Mouse (Mus musculus): Measurements from ENCODE around the gene Eef1a2. TPM values are rescaled to one million over a fixed set of nuclear protein-coding genes. Genes with fewer than 3 reads are reported as not detected.

Eef1a2 gene
- total RNA-seq, 2 experiments from 2014 or later: not detected

DNA sequence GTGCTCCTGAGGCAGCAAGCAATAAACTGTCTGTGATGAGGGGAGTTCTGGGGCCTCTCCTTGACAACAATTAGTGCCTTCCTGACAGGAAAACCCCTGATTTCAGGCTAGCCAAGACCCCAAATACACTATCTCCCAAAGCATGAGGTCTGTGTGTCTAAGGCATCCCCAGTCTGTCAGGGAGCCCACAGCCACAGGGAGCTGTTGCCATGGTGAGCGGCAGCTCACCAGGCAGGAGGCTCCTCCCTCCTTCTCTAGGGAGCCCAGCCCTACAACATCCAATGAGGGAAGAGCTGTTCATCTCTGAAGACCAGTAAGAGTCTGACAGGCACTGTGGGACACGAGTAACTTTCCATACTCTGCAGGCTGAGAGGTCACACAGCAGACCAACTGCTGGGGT lies 3.0 kb upstream of the Eef1a2 start:
- no peak for ATAC-seq (replicated peaks; ENCODE audit: low FRiP score, poor library complexity, severe bottlenecking)

DNA sequence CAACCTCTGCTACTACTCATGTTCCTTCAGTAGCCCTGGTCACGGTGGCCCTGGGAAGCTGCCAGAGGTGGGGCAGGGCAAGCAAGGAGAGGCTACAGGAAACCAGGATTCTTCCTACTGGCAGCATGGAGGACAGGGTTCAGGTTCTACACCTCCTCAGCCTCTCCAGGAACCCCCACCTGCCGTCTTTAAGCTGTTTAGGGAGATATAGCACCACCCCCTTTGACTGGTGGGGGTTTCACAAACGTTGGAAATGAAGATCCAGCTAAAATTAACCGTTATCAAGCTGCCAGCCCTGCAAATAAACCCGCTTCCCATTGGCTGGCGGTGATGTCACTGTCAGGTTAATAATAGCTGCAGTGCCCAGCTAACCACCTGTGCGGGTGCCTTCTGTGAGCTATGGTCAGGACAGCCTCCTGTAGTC lies 2.3 kb upstream of the Eef1a2 start:
- ATAC-seq (replicated peaks; ENCODE audit: low FRiP score, poor library complexity, severe bottlenecking): no peak

DNA sequence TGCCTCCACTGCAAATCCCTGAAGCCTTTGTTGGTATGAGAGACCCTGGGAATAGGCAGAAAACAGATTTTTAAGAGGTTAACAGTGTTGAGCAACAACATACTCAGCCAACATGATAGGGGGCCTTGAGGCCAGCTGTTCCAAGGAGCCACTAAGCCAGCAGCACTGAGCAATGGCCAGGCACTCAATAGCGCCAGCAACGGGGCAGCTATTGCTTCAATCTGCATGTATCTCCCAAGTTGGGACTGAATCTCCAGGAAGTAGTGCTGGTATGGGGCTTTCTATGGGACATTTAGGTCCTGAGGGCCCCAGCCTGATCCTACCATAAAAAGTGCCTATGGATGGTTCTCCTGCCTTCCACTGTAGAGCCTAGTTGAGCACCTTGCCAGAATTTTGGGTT lies 1.7 kb upstream of the Eef1a2 start:
- ATAC-seq (replicated peaks; ENCODE audit: low FRiP score, poor library complexity, severe bottlenecking): no peak

DNA sequence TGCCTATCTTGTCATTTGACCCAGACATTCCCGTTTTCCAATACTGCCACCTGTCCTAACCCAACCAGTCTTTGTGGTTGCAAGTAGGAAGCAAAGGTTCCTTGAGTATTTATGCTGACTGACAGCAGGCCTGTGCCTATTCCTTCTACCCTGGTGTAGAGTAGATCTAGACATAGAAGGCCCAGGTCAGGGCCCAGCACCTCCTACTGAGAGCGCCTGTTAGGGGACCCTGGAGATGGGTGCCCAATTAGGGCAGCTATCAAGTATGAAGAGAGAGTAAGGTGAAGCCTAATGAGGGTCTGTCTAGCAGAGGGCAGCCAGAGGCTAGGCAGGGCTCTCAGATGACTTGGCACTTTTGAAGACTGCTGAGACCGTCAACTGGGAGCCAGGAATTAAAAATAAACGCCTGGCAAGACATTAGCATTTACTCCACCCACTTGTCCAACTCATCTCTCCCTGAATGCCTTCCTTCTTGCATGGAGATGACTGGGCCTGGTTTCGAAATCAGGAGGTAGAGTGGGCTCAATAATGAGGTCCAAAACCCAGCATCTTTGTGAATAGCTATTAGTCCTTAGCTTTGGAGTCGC lies 995 bp upstream of the Eef1a2 start:
- no peak for ATAC-seq (replicated peaks; ENCODE audit: low FRiP score, poor library complexity, severe bottlenecking)

DNA sequence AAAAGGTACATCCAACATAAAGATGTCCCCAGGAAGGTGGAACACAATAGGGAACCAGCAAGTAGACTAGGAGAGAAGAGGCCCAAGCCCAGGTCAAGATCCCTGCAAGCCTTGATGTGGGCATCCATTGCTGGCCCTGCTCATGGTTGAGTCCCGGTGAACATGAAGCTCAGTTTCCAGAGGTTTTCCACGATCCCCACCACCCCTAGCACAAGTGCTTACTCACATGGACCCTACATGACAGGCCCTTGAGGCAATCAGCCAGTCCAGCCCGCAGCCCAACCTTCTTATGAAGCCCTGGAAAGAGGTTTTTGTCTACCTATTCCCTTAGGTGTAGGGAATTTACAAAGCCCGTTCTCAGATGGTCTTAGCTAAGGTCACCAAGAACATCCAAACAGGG lies 366 bp upstream of the Eef1a2 start:
- no peak for ATAC-seq (replicated peaks; ENCODE audit: low FRiP score, poor library complexity, severe bottlenecking)

DNA sequence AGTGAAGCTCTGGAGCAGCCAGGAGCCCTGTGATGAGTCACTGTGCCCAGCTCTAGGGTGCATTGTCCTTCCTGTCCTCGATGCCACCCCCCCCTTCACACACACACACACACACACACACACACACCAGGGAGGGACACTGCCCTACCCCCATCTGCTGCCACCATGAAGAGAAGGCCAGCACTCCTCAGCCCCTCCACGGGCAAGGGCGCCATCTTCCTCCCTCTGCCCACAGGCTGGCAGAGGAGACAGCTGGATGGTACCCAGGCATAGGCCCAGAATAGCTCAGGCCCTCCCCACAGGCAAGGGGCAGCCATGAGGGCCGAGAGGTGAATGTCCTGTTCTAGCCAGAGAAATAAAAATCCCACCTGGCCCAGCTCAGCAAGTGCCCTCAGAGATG lies 1.0 kb downstream of the Eef1a2 start:
- ATAC-seq (replicated peaks; ENCODE audit: low FRiP score, poor library complexity, severe bottlenecking): no peak

DNA sequence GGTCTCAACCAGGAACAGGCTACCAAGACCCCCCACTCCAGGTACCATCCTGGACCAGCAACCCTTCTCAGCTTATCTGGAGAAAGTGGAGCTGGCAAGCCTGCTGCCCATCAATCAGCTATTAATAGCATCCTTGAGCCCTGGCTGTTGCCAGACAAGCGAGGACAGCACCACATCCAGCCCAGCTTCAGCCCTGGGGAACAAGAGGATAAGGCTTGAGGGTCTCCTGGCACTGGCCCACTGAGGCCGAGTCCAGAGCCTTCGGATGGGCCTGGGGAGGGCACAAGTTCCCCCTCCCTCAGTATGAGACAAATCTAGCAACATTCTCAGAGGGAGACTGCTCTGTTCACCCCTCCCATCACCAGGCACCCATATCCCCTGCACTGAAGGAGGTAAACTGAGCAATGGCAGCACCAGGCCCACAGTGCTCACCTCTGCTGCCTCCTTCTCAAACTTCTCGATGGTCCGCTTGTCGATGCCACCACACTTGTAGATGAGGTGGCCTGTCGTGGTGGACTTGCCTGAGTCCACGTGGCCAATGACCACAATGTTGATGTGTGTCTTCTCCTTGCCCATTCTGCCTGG lies 1.9 kb downstream of the Eef1a2 start:
- ATAC-seq (replicated peaks; ENCODE audit: low FRiP score, poor library complexity, severe bottlenecking): no peak

DNA sequence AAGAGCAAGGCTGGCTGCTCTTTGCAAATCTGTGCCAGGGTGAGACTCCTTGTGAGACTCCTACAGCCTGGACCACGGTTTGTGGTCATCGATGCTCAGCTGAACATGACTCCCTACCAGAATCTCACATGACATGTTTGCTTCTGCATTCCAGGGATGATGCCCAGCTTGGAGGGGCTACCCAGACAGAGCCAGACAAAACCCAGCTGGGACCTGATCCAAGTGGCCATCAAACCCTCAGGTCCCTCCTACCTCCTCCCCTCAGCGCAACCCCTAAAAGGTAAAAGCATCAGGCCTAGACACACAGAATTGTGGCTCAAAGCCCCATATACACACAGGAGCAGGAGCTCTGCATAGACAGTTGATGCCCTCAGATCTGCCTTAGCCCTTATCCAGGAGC lies 2.5 kb downstream of the Eef1a2 start:
- ATAC-seq (replicated peaks; ENCODE audit: low FRiP score, poor library complexity, severe bottlenecking): no peak

DNA sequence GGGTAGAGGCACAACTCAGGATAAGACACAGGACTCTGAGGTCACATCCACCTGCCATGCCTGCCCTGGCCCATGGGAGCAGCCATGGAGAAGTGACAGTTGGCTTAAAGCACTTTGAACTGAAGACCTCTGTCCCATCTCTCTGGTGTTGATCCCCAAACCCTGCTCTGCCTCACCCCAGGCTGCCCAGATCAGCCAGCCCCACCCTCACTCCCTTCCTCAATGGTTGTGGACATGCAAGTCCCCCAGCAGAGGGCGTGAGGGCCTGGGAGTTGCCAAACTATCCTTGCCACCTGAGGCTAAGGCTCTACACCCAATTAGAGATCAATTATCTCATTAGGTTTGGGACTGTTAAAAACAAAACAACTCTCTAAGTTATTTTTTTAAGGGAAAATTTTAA lies 3.0 kb downstream of the Eef1a2 start:
- ATAC-seq (replicated peaks; ENCODE audit: low FRiP score, poor library complexity, severe bottlenecking): no peak

DNA sequence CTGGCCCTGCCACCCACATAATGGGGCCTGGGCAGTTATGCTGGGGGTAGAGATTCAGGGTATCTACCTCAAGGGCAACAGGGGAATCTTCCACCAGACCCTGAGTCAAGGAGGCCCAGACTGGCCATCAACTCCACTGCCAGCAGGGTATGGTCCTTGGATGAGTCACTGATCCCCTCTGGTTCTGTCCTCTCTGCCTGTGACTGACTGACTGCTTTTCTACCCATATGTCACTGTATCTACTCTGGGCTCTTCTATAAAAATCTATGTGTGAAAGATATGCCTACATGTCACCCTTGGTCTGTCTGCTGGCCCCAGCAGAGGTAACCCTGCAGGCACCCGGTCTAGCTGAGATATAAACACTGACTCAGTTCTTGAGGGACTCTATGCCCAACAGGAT lies 3.7 kb downstream of the Eef1a2 start:
- ATAC-seq (replicated peaks; ENCODE audit: low FRiP score, poor library complexity, severe bottlenecking): no peak

DNA sequence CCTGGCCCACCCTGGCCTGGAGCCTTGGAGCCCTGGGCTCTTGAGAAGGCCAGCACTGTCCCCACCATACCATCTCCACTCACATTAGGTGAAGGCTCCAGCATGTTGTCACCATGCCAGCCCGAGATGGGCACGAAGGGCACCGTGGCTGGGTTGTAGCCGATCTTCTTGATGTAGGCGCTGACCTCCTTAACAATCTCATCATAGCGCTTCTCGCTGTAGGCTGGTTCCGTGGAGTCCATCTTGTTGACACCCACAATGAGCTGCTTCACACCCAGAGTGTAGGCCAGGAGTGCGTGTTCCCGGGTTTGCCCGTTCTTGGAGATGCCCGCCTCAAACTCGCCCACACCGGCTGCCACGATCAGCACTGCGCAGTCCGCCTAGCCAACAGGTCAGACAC lies 4.1 kb downstream of the Eef1a2 start:
- ATAC-seq (replicated peaks; ENCODE audit: low FRiP score, poor library complexity, severe bottlenecking): no peak

DNA sequence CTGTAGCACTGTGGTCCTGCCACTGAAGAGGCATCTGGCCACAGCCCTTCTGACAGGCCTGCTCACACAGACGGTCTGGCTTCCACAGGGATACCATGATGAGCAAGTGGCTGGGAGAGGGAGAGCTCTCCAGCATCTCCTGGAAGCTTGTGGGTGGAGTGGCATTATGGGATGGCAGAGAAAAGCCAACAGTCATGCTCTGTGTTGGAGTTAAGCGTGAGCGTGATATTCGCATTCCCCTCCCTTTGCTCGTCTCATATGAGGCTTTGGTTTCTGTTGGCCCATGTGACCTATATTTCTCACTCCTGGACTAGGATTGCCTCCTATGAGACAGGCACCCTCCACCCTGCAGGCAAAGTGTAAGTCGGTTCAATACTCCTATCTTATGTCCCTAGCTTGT lies 6.5 kb downstream of the Eef1a2 start:
- no peak for ATAC-seq (replicated peaks; ENCODE audit: low FRiP score, poor library complexity, severe bottlenecking)

DNA sequence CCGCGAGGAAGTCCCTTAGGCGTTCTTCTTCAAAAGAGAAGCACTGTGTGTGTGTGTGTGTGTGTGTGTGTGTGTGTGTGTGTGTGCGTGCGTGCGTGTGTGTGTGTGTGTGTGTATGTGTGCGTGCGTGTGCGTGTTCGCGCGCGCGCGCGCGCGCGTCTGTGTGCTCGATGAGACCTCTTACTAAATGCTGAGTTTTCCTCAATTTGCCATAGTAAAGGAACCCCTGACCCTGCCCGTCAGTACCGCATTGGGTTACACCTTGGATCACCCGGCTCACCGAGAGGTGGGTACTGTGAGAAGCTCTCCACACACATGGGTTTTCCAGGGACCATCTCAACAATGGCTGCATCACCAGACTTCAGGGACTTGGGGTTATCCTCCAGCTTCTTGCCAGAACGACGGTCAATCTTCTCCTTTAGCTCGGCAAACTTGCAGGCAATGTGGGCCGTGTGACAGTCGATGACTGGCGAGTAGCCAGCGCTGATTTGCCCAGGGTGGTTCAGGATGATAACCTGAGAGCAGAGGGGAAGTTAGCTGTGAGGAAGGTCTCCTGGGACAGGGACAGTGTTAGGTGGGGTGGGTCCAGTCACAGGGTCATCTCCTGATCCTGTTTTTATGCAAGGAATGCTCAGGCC lies 8.4 kb downstream of the Eef1a2 start:
- no peak for ATAC-seq (replicated peaks; ENCODE audit: low FRiP score, poor library complexity, severe bottlenecking)

DNA sequence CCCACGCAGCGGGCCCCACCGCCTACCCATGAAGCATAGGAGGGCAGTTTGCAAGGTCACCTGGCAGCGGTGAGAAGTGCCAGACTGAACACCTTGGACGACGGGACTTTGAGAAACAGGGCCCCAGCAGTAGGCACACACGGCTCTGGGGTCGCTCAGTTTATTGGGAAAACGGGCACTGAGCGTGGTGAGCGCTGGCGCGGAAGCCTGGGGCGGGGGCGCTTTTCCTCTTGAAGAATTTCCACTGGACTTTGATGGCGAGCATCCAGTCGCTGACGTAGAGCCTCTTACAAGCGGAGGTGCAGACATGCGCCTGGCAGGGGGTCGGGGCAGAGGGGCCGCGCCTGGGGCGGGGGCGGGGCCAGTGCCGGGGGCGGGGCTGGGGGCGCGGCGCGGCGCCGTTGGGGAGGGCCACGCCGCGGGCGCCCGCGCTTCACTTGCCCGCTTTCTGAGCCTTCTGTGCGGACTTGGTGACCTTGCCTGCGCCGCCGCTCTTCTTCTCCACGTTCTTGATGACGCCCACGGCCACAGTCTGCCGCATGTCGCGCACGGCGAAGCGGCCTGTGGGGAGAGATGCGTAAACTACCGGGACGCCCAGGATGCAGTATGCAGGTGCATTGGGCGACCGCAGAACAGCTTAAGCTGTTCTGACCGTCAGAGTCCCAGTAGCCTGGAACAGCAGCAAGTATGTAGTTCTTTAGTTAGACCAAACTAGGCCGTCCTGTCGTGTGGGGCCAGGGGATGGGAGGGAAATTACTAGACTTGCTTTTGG lies 9.1 kb downstream of the Eef1a2 start:
- ATAC-seq (replicated peaks; ENCODE audit: low FRiP score, poor library complexity, severe bottlenecking): no peak

DNA sequence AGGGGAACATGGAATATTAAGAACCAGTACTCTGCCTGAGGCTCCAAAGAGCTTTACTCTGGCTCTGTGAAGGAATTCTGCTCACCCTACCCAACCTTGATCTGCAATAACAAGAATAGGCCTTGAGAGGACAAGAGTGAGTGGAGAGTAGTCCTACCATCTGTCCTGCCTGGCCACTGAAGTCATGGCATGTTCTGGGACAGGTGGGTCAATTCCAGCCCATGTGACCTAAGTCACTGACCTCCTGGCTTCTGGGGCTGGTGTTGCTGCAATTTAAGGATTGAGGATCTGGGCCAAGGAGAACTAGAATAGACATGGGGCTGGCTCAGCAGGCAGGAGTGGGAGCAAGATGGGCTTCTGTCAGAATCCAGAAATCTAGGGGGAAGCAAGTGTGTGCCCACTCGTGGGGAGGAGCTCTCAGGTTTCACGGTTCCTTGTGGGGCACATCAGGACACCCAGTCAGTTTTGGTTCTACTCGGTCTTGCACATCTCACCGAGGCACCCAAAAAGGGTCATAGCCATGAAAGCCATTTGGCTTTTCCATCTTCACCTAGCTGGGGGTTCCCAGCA lies 9.8 kb downstream of the Eef1a2 start:
- ATAC-seq (replicated peaks; ENCODE audit: low FRiP score, poor library complexity, severe bottlenecking): no peak

DNA sequence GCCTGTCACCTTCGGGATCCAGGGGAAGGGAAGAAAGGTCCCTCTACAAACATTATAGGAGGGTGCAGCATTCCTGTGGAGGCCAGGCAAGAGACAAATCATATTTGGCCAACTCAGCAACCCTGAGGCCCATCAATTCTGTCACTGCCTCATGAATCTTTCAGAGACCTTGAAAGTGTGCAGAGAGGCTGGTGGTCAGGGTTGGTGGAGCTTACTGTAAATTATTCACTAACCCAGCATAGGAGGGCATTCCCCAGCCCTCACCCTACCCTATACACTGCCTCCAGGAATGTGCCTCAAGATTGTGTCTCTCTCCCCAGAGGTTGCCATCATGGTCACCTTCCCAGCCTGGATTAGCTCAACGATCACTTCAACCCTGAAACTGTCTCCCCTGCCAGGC lies 12.1 kb downstream of the Eef1a2 start:
- no peak for ATAC-seq (replicated peaks; ENCODE audit: low FRiP score, poor library complexity, severe bottlenecking)

DNA sequence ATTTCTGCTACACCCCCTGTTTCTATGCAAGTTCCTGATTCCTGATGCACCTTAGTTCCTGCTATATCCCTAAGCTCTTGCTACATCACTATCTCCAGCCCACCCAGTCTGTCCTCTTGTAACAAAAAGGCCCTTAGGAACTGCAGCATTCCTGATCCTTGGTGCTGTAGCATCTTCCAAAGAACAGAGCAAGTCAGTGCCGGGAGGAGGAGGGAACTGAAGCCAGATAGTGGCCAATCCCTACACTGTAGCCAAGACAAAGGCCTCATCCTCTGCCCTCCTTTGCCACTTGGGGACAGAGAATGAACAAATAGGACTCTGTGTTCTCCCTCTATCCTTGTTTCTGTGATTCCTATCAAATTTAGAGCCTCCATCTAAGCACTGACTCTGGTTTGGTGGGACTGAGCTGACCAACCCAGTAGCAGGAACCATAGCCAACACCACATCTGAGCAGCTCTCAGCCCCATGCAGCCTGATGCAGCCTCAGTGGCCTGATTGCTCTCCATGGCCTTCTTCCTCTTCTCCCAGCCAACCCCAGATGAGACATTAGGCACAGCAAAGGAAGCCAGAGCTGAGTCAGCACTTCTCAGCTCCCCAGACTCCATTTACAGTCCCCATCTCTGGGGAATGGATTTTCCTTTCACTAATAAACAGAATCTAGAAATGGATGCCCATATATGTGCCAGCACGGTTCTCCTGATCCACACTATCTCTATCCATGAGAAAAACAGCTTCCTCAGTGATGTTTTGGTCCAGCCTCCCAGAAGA lies 13.1 kb downstream of the Eef1a2 start:
- no peak for ATAC-seq (replicated peaks; ENCODE audit: low FRiP score, poor library complexity, severe bottlenecking)

DNA sequence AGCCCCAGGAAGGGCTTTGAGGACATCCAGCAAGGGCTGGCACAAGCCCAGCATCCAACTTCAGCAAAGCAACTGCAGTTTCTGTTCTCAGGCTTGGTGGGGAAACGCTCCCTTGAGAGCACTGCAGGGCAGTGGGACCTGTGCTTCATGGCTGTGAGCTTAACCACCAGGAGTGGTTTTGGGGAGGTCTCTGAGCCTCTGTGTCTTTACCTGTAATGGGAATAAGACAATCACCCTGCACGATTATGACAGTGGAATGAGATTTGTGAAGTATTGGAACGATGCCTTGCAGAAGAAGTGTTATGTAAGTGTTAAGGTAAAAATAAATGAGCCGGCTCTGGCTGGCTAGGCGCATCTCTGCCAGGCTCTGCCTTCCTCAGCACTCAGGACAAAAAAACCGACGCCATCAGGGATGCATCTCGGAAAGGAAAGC lies 14.1 kb downstream of the Eef1a2 start:
- ATAC-seq (replicated peaks; ENCODE audit: low FRiP score, poor library complexity, severe bottlenecking): no peak

DNA sequence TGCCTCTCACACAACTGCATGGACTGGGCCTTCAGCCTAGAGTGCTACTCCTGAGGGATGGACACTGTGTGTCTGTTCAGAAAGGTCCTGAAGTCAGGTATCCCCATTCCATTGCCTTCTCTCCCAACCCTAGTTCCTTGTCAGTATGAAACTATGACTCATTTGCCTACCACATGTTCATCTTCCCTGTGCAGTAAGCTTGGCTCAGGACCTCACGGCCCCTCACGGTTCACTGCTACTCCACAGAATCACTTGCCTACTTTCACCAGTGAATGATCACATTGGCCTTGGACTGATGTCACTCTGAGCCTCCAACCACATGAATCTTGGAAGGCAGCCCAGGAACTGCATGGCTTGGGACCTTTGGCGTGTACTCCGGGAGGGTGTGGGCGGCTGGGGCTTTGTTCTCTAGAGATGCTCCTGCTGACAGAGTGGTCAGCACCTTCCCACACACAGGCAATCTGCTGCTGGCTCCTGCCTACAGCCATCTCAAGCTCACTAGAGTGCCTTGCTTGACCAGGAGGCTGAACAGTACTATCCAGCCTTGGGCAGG lies 17.1 kb downstream of the Eef1a2 start:
- ATAC-seq (replicated peaks; ENCODE audit: low FRiP score, poor library complexity, severe bottlenecking): no peak

DNA sequence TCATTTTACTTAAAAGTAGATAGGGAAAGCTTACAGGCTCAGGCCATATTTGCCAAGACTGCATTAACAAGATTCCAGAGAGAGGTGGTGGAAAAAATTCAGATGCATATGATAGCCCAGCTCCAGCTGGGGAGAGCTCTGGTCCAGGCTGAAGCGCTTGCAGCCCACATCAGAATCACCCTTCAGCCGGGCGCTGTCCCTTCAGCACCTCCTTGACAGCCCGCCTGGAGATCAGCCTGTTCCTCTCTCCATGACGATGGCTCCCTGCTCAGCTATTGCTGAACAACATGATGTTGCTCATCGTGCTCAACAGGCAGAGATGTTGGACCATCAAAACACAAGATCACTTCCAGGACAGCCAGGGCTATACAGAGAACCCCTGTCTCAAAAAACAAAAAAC lies 19.9 kb downstream of the Eef1a2 start:
- no peak for ATAC-seq (replicated peaks; ENCODE audit: low FRiP score, poor library complexity, severe bottlenecking)
